8 mouse cellular contexts compared by ENCODE assay signal in genomic region chr11:22973599-22973998, GRCm38 (mm10). TPM values are rescaled to one million over a fixed set of nuclear protein-coding genes. Genes with fewer than 3 reads are reported as not detected.
DNase-seq lines count a peak whose midpoint lies in the region; ATAC-seq lines count a peak whose summit lies in the region.

No protein-coding gene starts in this region.

- H3K4me3 ChIP-seq in kidney, embryonic 16.5 days (ENCODE audit: low read length), result peak overlapping the region; percentile 65

- peaks cover 42% of the 10 kb centered on the region for H3K9me3 ChIP-seq in kidney, embryonic 16.5 days (ENCODE audit: low read length)

- peak overlapping the region; percentile 55 for H3K4me2 ChIP-seq in kidney, embryonic 16.5 days (replicated peaks; ENCODE audit: low read depth, low read length)

- peak overlapping the region; percentile 65 for H3K9ac ChIP-seq in kidney, embryonic 16.5 days (replicated peaks; ENCODE audit: low read length)

- no peak for DNase-seq in kidney, adult 9 months
- DNase-seq in adipocyte (ENCODE audit: low spot score), result peak; percentile 34
- peak; percentile 22 to 23 for DNase-seq in heart, postnatal 10 days
- peak; percentile 7 for DNase-seq in lung, postnatal 14 days
- no peak for DNase-seq in thymus, postnatal 14 days
- DNase-seq in adrenal gland, postnatal 14 days, result no peak
- DNase-seq in gastrocnemius, postnatal 25 days, result no peak

- no peak for ATAC-seq in kidney, embryonic 16.5 days (ENCODE audit: low FRiP score, low TSS enrichment)

- peak overlapping the region; percentile 78; the same call in 1 of the 2 replicates for H3K27ac ChIP-seq in kidney, embryonic 16.5 days (ENCODE audit: low read length)

- H3K36me3 ChIP-seq in kidney, embryonic 16.5 days (ENCODE audit: insufficient read depth, low read length), result peaks cover 52% of the 10 kb centered on the region

- 46% methylated on average over 14 of the region's 14 CpGs for WGBS in kidney, embryonic 16.5 days

- no peaks in the 10 kb centered on the region for H3K27me3 ChIP-seq in kidney, embryonic 16.5 days (ENCODE audit: insufficient read depth, low read length)

- intact Hi-C loops in heart, postnatal 10 days (cut with DNase I), result no loop called here

- peaks cover 18% of the 10 kb centered on the region for H3K4me1 ChIP-seq in kidney, embryonic 16.5 days (ENCODE audit: insufficient read depth, low read length)

RNA-seq across cellular contexts. Expression of gene Zrsr1, which starts 1.8 kb away (rescaled TPM):
- 3.7 and 3.8 TPM in 2 replicates for polyA plus RNA-seq in kidney, embryonic 16.5 days (2015; fragmentation: Nextera tagmentation; extraction: Ambion mirVana)
- 10 to 100 TPM in 1 of 2 experiments, 1 to 10 TPM in 1; 8.8 to 10.1 TPM for total RNA-seq in heart, postnatal 10 days (2021)
- 25.6 and 28.3 TPM in 2 replicates for total RNA-seq in adrenal gland, postnatal 14 days (2021)
- total RNA-seq in gastrocnemius, postnatal 25 days (2021), result 10 to 100 TPM; 11.0 to 11.5 TPM

RNA-seq across cellular contexts. Expression of gene Gm28048, which starts 8.3 kb away (rescaled TPM):
- polyA plus RNA-seq in kidney, embryonic 16.5 days (2015; fragmentation: Nextera tagmentation; extraction: Ambion mirVana), result 24.4 and 24.7 TPM in 2 replicates
- total RNA-seq in heart, postnatal 10 days (2021), result 10 to 100 TPM in 1 of 2 experiments, 1 to 10 TPM in 1; 8.5 to 10.8 TPM
- 27.5 and 33.1 TPM in 2 replicates for total RNA-seq in adrenal gland, postnatal 14 days (2021)
- total RNA-seq in gastrocnemius, postnatal 25 days (2021), result 1 to 10 TPM; 1.8 to 1.9 TPM

RNA-seq across cellular contexts. Expression of gene Commd1, which starts 8.6 kb away (rescaled TPM):
- 371 and 385 TPM in 2 replicates for polyA plus RNA-seq in kidney, embryonic 16.5 days (2015; fragmentation: Nextera tagmentation; extraction: Ambion mirVana)
- 100 to 1,000 TPM; 179 to 180 TPM for total RNA-seq in heart, postnatal 10 days (2021)
- 102 and 105 TPM in 2 replicates for total RNA-seq in adrenal gland, postnatal 14 days (2021)
- 100 to 1,000 TPM in 1 of 2 experiments, 10 to 100 TPM in 1; 95.6 to 108 TPM for total RNA-seq in gastrocnemius, postnatal 25 days (2021)

RNA-seq across cellular contexts. Expression of gene Cct4, which starts 16.7 kb away (rescaled TPM):
- 300 and 303 TPM in 2 replicates for polyA plus RNA-seq in kidney, embryonic 16.5 days (2015; fragmentation: Nextera tagmentation; extraction: Ambion mirVana)
- 100 to 1,000 TPM; 134 to 139 TPM for total RNA-seq in heart, postnatal 10 days (2021)
- total RNA-seq in adrenal gland, postnatal 14 days (2021), result 210 and 212 TPM in 2 replicates
- 10 to 100 TPM; 88.1 to 96.9 TPM for total RNA-seq in gastrocnemius, postnatal 25 days (2021)

RNA-seq across cellular contexts. Expression of gene Fam161a, which starts 33.7 kb away (rescaled TPM):
- 3.2 and 3.4 TPM in 2 replicates for polyA plus RNA-seq in kidney, embryonic 16.5 days (2015; fragmentation: Nextera tagmentation; extraction: Ambion mirVana)
- total RNA-seq in heart, postnatal 10 days (2021), result 1 to 10 TPM; 2.0 TPM
- total RNA-seq in adrenal gland, postnatal 14 days (2021), result 40.7 and 45.5 TPM in 2 replicates
- total RNA-seq in gastrocnemius, postnatal 25 days (2021), result 1 to 10 TPM; 2.1 to 2.7 TPM

Comparison
In these comparisons a context has a peak if more than half of its experiments do, and no peak if none do; other contexts are left out.
1. DNase-seq: peak in adipocyte (single experiment), heart, postnatal 10 days (2 of 2) and lung, postnatal 14 days (single experiment); none in kidney, adult 9 months (single experiment), thymus, postnatal 14 days (single experiment), adrenal gland, postnatal 14 days (single experiment) and gastrocnemius, postnatal 25 days (single experiment).